Mouse (Mus musculus): ENCODE measurements at regions not wholly inside any gene's neighbourhood (a gene's known extent, or its start where the extent isn't known, plus 50 kb on each side); places are given as distances from the start of the nearest gene placed in this dataset.

GRCm38 (mm10) chr10:107216756-107217155, 54.7 kb upstream of the Lin7a start:
- TF ChIP-seq POLR2A (IDR thresholded peaks at IDR 0.05; ENCODE audit: insufficient read length, low read depth) = no peak
- TF ChIP-seq TCF12 (IDR thresholded peaks at IDR 0.05; ENCODE audit: insufficient read depth, poor library complexity, severe bottlenecking) = no peak
- TF ChIP-seq MYOD1 (IDR thresholded peaks at IDR 0.05; ENCODE audit: control insufficient read depth in 1 of 3, insufficient read length in 2 of 3, low read depth in 2 of 3) = no peak
- no peak for TF ChIP-seq MYOG (IDR thresholded peaks at IDR 0.05; ENCODE audit: control insufficient read depth in 1 of 3, insufficient read depth in 1 of 3, insufficient read length in 2 of 3, low read depth in 2 of 3)
- no peak for TF ChIP-seq USF1 (IDR thresholded peaks at IDR 0.05; ENCODE audit: low read depth)
- no peak for TF ChIP-seq SRF (IDR thresholded peaks at IDR 0.05; ENCODE audit: control insufficient read depth, insufficient read length, low read depth)
- no peak for TF ChIP-seq MAX (IDR thresholded peaks at IDR 0.05; ENCODE audit: low read depth)
- no peak for TF ChIP-seq E2F4 (IDR thresholded peaks at IDR 0.05; ENCODE audit: insufficient read depth)
- TF ChIP-seq POLR2AphosphoS2 (IDR thresholded peaks at IDR 0.05; ENCODE audit: insufficient read length, low read depth) = no peak
- TF ChIP-seq TCF3 (IDR thresholded peaks at IDR 0.05; ENCODE audit: insufficient read length, low read depth) = no peak
- no peak for TF ChIP-seq CEBPB (IDR thresholded peaks at IDR 0.05; ENCODE audit: insufficient read depth, poor library complexity, severe bottlenecking)
